Mouse (Mus musculus) liver, adult 2 months (tissue): Measurements from ENCODE around the gene Traf5.

Experiments used
- CTCF ChIP-seq: fragments of 200-500 bp; IDR thresholded peaks from 2 replicates; pipeline ENCODE4 v1.5.1; 2011; ENCODE audit warnings: low read depth, low read length, control low read depth
- POLR2A ChIP-seq: fragments of 200-500 bp; IDR thresholded peaks from 2 replicates; pipeline ENCODE4 v1.6.1; 2011; ENCODE audit warnings: low read length, control low read depth; ENCODE audit not compliant: insufficient read depth; ENCODE audit errors: extremely low read depth

DNA sequence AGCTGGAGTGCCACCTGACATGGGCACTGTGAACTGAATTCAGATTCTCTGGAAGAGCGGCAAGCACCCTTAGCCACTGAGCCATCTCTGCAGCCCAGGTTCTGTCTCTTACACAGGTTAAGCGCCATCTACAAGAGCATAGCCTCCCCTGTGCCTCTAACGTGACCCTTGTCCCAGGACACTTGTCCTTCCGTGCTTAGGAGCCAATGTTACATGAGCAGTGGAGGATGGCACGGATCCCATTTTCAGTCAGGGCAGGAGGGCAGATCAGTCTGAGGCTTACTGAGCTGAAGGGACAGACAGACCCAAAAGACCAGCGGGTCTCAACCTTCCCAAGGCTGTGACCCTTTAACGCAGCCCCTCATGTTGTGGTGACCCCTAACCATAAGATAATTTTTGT is 96.4 kb downstream of the Traf5 start:
- no peak for TF ChIP-seq POLR2A
- no peak for TF ChIP-seq CTCF
